Mouse (Mus musculus) heart, adult 2 months (tissue): ENCODE measurements at regions not wholly inside any gene's neighbourhood (a gene's known extent, or its start where the extent isn't known, plus 50 kb on each side); places are given as distances from the start of the nearest gene placed in this dataset.

Experiments
- CTCF ChIP-seq: fragments of 200-600 bp; IDR thresholded peaks from 2 replicates; pipeline ENCODE4 v1.8.1; 2022; ENCODE audit warnings: antibody characterized with exemption, mild to moderate bottlenecking, moderate library complexity
- POLR2A ChIP-seq: fragments of 200-500 bp; IDR thresholded peaks from 2 replicates; pipeline ENCODE4 v1.6.1; 2011; ENCODE audit warnings: mild to moderate bottlenecking, low read depth, low read length, control low read depth; ENCODE audit not compliant: insufficient read depth

DNA sequence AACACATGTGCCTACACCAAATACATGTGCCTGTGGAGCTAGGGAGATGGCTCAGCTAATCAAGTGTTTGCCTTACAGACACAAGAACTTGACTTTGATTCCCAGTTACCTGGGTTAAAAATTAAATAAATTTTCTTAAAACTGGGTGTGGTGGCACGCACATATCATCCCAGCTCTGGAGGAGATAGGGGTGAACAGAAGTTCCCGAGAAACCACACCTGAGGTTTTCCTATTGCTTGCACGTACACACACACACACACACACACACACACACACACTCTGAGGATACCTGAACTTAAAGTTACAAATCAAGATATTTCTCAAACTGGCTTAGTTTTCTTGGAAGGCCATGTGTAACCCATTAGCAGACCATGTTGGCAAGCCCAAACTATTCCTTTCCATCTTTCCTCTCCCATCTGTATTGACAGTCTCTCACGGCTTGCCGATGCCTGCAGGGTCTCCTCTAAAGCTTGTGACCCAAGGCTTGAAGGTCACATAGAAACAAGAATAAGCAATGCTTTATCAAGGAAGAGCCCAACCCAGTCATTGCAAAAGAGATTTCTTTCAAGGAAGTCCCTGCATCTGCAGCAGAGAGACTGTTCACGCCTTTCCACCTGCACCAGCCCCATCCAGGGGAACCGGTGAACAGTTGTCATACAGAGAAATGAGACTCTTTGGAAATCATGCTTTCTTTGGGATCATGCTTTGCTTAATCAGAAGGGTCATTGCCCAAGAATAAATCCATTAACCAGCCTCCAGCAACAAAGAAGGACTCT is 129.9 kb downstream of the Cyp26b1 start:
- TF ChIP-seq POLR2A (no peak), CTCF (no peak)
